Mouse (Mus musculus) kidney, postnatal 14 days (tissue): Measurements from ENCODE around the gene Snai1.

Source experiments
- DNase-seq: peaks from one replicate; pipeline ENCODE4 v3.0.0; 2022; ENCODE audit warnings: mixed read lengths

The Snai1 gene

GRCm38 (mm10) chr2:167537476-167538297 lies at the start of gene Snai1:
Snai1 (plus strand) TSS chr2:167538195.
- peak; percentile 98 for DNase-seq

DNA sequence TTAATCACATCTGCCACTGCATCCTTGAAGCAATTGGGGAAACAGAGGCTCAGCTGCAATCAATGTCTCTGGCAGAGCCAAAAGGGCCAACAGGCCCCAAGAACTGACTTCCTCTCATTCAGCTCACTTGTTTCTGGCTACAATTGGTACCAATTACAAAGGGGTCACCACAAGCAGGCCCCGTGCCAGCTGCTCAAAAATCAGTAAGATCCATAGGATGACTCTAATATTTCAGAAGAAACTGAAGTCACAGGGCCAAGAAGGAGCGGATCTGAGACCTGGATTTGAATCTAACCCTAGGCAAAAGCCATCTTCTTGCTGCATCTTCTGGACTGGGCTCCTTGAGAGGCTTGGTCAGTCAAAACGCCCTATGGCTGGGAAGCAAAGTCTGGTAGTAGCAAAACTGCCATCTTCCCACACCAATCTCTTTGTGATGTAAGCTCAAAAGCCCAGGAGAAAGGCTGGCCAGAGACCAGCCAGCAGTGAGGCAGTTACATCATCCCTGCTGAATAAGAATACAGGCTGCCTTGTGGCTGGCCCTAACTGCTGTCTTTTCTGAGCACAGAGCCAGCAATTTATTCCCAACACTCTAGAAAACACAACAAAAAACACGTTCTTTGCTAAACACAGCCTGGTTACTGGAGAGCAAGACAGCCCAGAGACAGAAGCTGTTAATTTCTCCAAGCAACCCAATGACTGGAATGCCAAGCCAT lies 47.0 kb upstream of the Snai1 start:
- no peak for DNase-seq

GRCm38 (mm10) chr2:167491757-167492708 lies 46.0 kb upstream of the Snai1 start, which contains the start of gene Rnf114:
Rnf114 (plus strand) TSS chr2:167492645.
- peak; percentile 55 for DNase-seq

GRCm38 (mm10) chr2:167492713-167493636 lies 45.0 kb upstream of the Snai1 start, which contains the start of gene Spata2:
Spata2 (minus strand) TSS chr2:167492887.
- DNase-seq: peak; percentile 95

- DNase-seq: no peak
These were observed 41.6 kb upstream of the Snai1 start for GRCm38 (mm10) chr2:167496437-167496836.

DNA sequence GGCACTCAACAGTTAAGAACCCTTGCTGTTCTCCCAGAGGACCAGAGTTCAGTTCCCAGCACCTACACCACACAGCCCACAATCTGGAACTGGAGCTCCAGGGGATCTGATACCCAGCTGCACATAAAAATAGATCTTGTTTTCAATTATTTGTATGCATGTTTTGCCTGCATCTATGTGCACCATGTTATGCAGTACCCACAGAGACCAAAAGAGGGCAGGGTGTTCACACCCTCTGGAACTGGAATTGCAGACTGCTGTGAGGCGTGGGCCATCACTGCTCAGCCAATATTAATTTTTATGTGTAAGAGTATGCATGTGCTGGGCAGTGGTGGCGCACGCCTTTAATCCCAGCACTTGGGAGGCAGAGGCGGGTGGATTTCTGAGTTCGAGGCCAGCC lies 40.7 kb upstream of the Snai1 start:
- DNase-seq: peak; percentile 58

- no peak for DNase-seq
These were observed 35.3 kb upstream of the Snai1 start for GRCm38 (mm10) chr2:167502554-167503252.

- peak; percentile 93 for DNase-seq
These were observed 34.6 kb upstream of the Snai1 start for GRCm38 (mm10) chr2:167503253-167503895.

GRCm38 (mm10) chr2:167503896-167504349 lies 34.1 kb upstream of the Snai1 start:
- peak; percentile 83 for DNase-seq

DNA sequence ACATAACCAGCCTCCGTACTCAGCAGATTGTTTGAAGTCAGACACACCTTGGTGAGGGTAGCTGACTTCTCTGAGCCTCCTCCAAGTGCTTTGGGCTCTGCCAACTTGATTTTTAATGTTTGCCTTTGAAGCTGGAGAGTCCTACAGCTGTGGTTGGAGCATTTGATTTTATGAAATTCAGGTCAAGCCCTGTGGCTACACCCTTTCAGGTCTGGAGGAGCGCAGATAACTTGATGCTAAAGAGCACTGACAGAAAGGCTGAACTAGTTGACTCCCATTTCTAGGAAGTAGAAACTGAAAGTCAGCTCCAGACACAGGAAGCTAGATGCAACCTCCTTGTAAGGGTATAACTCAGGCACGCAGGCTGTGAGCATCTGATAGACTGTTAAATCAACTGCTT lies 32.9 kb upstream of the Snai1 start:
- DNase-seq: no peak

DNA sequence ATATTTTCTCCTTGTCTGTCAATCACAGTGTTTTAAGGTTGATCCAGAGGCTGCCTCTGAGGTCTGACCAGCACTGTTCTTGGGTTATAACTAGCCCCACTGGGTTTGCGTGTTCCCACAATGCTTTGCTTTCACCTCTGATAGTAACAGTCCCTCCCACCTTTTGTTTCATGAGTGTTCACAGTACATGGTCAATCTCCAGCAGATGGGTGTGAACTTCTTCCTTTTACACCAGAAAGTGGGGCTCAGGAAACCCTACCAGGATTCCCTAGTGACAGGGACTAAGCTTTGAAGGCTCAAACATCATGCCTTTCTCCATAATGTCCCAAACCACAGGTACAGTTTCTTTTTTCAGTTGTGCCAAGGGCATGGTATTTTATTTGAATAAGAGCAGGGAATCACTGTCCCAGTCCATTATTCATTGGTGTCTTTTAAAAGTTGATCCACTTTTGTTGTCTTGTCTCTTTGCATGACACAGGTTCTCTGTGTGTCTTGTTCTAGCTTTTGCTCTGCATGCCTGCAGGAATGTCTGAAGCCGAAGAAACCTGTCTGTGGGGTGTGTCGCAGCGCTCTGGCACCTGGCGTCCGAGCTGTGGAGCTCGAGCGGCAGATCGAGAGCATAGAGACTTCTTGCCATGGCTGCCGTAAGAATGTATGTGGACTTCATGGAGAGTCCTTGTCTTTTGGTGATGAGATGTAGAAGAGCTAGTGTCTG lies 31.3 kb upstream of the Snai1 start:
- DNase-seq: no peak

- no peak for DNase-seq
These were observed 30.1 kb upstream of the Snai1 start for GRCm38 (mm10) chr2:167507719-167508385.

DNA sequence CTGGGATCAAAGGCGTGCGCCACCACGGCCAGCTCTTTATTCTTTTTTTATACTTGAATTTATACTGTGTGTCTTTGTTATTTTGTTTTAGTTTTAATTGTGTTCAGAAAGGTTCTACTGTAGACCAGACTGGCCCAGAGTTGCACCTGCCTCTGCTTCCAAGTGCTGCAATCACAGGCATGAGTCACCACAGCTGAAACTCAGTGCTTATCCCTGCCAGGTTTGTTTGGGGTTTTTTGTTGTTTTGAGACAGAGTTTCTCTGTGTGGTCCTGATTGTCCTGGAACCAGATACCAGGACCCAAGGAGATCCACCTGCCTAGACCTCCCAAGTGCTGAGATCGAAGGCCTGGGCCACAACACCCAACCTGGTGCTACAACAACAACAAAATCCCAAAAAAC lies 29.4 kb upstream of the Snai1 start:
- no peak for DNase-seq

DNA sequence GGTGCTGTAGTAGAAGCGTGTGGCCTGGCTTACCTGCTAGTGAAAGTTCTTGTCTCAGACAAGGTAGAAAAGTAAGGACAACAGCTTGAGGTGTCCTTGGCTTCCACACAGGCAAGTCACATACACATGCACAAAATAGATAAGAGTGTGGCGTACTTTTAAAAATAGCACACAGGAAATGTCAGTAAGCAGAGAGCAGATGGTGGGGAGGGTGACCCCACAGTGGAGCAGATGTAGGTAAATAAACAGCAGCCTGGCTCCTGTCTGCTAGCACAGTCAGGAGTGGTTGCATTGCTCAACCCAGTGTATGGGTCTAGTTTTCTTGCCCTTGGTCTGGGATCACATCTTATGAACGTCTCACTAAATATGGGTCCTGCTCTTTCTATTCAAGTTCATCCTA lies 27.5 kb upstream of the Snai1 start:
- DNase-seq: no peak

GRCm38 (mm10) chr2:167512365-167512764 lies 25.6 kb upstream of the Snai1 start:
- no peak for DNase-seq

DNA sequence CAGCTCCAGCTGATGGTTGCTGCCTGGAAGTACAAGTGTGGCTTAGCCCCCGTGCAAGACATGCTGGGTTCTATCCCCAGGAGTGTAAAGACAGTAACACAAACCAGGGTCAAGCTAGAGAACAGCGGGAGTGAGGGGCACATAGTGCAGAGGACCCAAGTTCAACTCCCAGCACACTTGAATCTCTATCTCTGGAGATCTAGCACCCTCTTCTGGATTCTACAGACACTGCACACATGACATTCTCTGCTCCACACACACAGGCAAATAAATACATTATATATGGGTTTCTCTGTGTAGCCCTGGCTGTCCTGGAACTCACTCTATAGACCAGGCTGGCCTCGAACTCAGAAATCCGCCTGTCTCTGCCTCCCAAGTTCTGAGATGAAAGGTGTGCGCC lies 25.0 kb upstream of the Snai1 start:
- DNase-seq: no peak

GRCm38 (mm10) chr2:167514641-167515040 lies 23.4 kb upstream of the Snai1 start:
- no peak for DNase-seq

DNA sequence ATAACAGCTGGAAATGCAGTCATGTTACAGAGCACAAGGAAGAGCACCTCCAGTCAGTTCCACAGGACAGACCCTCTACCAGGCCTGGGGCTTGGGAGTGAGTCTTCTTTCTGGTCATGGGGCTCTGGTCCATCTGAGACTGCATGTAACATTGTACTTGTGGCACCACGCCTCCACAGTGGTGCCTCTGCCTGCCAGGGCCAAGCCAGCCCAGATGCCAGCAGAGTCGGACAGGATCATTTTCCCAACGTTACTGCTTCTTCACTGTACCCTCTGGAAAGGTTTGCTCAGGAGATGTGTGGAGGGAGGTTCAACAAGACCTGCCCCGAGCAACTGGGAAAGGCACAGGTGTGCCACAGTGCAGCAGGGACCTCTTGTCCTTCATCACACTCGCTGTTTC lies 22.3 kb upstream of the Snai1 start:
- DNase-seq: no peak

- no peak for DNase-seq
These were observed 18.3 kb upstream of the Snai1 start for GRCm38 (mm10) chr2:167519606-167520252.
